Mouse (Mus musculus) testis, adult 2 months (tissue): Measurements from ENCODE around the gene Sel1l3.

ENCODE experiments used
- CTCF ChIP-seq: fragments of 200-500 bp; IDR thresholded peaks from 2 replicates; pipeline ENCODE4 v1.5.1; 2012; ENCODE audit warnings: low read depth, mild to moderate bottlenecking, inconsistent platforms, low read length, moderate library complexity; ENCODE audit not compliant: control insufficient read depth, insufficient read depth, insufficient replicate concordance
- POLR2A ChIP-seq: fragments of 200-500 bp; IDR thresholded peaks from 2 replicates; pipeline ENCODE4 v1.6.1; 2012; ENCODE audit warnings: low read depth, mild to moderate bottlenecking, inconsistent platforms, low read length, moderate library complexity; ENCODE audit not compliant: control insufficient read depth

DNA sequence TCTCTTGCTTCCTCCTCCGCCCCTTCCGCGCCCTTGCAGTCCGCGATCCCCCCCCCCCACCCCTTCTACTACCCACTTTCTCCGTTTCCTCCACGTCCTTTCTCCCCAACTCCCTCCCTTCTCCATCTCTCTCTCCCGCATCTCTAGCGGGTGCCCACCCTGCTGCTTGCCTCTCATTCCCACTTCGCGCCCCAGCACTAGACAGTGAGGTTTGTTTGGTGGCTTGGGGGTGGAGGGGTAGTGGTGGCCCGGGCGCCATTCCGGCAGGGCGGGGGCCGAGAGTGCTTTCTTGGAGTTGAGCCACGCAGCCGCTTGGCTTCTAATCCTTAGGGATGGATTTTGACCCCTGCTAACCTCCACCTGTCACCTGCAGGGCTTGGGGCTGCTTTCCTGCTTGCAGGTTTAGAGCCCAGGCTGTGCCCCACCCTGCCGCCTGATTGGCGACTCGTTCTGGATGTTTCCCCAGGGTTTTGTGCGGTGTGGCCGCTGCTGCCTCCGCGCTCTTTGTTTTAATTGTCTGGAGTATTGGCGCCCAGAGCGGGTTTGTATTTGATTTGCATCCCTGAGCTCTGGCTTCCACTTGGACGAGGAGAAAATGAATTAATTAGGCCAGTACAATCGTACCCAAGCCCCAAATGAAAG lies at the start of gene Sel1l3:
- TF ChIP-seq CTCF (no peak), POLR2A (no peak)
